Mouse (Mus musculus) layer of hippocampus, adult 9-10 months (tissue): ENCODE measurements at regions not wholly inside any gene's neighbourhood (a gene's known extent, or its start where the extent isn't known, plus 50 kb on each side); places are given as distances from the start of the nearest gene placed in this dataset.

Experiments used
- DNase-seq: peaks from one replicate; pipeline ENCODE4 v3.0.0; 2022; ENCODE audit warnings: low spot score

- no peak for DNase-seq
Measured at GRCm38 (mm10) chr1:72046072-72046471, 166.0 kb downstream of the Mreg start.

- no peak for DNase-seq
Measured at GRCm38 (mm10) chr1:72038518-72038917, 173.6 kb downstream of the Mreg start.

- DNase-seq, result no peak
Measured at GRCm38 (mm10) chr1:72036600-72036999, 175.5 kb downstream of the Mreg start.

GRCm38 (mm10) chr1:72036141-72036540 is 176.0 kb downstream of the Mreg start:
- DNase-seq, result no peak

- no peak for DNase-seq
Measured at GRCm38 (mm10) chr1:72033941-72034340, 178.2 kb downstream of the Mreg start.

GRCm38 (mm10) chr1:72032214-72032613 is 179.9 kb downstream of the Mreg start:
- no peak for DNase-seq

- no peak for DNase-seq
Measured at GRCm38 (mm10) chr1:72030763-72031405, 181.2 kb downstream of the Mreg start.

- DNase-seq, result no peak
Measured at GRCm38 (mm10) chr1:72029625-72030024, 182.5 kb downstream of the Mreg start.

GRCm38 (mm10) chr1:72026861-72027260 is 185.2 kb downstream of the Mreg start:
- DNase-seq, result no peak

- DNase-seq, result no peak
Measured at GRCm38 (mm10) chr1:72022631-72023030, 189.5 kb downstream of the Mreg start.

- no peak for DNase-seq
Measured at GRCm38 (mm10) chr1:72018479-72019222, 193.5 kb downstream of the Mreg start.

GRCm38 (mm10) chr1:72017814-72018478 is 194.2 kb downstream of the Mreg start:
- DNase-seq, result no peak

GRCm38 (mm10) chr1:72015471-72015870 is 196.6 kb downstream of the Mreg start:
- DNase-seq, result no peak

- DNase-seq, result no peak
Measured at GRCm38 (mm10) chr1:72014580-72014979, 197.5 kb downstream of the Mreg start.

- no peak for DNase-seq
Measured at GRCm38 (mm10) chr1:72013863-72014262, 198.2 kb downstream of the Mreg start.

GRCm38 (mm10) chr1:72012710-72013109 is 199.4 kb downstream of the Mreg start:
- DNase-seq, result no peak

- DNase-seq, result no peak
Measured at GRCm38 (mm10) chr1:72009270-72009928, 202.7 kb downstream of the Mreg start.

- no peak for DNase-seq
Measured at GRCm38 (mm10) chr1:72006696-72007291, 205.3 kb downstream of the Mreg start.

- no peak for DNase-seq
Measured at GRCm38 (mm10) chr1:72005956-72006355, 206.2 kb downstream of the Mreg start.

- no peak for DNase-seq
Measured at GRCm38 (mm10) chr1:72005550-72005949, 206.6 kb downstream of the Mreg start.

- no peak for DNase-seq
Measured at GRCm38 (mm10) chr1:72003424-72004278, 208.5 kb downstream of the Mreg start.
